Mouse (Mus musculus): ENCODE results near the gene 1110032A03Rik. TPM values are rescaled to one million over a fixed set of nuclear protein-coding genes. Genes with fewer than 3 reads are reported as not detected.

The 1110032A03Rik gene
- total RNA-seq, 2 experiments from 2014 or later, result 34.7 to 38.3 TPM

DNA sequence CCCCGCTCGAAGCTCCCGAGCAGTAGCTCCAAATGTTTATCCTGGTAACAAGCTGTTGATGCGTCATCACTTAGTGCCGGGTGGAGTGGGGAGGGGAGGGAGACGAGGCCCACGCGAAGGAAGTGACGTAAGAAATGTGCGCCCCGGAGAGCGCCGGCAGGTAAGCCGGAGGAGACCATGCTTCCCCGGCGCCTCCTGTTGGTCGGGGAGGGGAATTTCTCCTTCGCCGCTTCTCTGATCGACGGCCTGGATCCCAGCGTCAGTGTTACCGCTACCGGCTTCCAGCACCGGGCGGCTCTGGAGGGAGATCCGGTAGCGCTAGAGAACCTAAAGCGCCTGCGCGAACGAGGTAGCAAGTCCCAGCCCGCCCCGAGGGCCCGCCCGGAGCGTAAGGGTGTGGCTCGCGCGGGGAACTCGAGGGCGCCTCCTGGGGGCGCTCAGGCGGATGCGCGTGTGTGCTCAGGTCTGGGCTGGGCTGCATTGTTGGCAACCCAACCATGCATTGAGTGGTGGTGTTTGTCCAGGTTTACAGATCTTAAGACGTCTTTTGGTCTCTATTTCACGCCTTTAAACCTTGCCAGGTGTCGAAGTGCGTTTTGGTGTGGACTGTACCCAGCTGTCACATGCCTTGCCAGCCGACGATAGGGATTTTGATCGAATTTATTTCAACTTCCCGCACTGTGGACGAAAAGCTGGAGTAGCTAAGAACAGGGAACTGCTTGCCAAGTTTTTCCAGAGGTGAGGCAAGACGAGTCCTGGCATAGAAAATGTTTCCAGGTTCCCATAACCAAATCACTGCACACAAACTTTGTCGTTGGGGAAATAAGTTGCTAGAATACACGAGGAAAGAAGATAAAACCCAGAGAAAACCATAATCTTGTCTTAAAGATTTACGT is 7.0 kb downstream of the 1110032A03Rik start, which contains the start of gene Fdxacb1:
Fdxacb1 (plus strand) TSS at position 130 of the 896 bp plus-strand sequence.
- peak; percentile 98 to 99 for DNase-seq (ENCODE audit: extremely low spot score in 1 of 2, low spot score in 2 of 2)
- intact Hi-C loops (cut with DNase I), result loop anchor here (1.0 to 5.0 kb wide), 5 partner anchors 41 to 151 kb away; partner anchors contain the start of genes Dlat, Nkapd1 and Pih1d2
- Histone ChIP-seq H3K27ac (peak within 1 kb of the TSS; percentile 97), H3K4me3 (peak within 1 kb of the TSS; percentile 83)
- peak; percentile 92 for TF ChIP-seq CTCF (IDR thresholded peaks at IDR 0.05)

DNA sequence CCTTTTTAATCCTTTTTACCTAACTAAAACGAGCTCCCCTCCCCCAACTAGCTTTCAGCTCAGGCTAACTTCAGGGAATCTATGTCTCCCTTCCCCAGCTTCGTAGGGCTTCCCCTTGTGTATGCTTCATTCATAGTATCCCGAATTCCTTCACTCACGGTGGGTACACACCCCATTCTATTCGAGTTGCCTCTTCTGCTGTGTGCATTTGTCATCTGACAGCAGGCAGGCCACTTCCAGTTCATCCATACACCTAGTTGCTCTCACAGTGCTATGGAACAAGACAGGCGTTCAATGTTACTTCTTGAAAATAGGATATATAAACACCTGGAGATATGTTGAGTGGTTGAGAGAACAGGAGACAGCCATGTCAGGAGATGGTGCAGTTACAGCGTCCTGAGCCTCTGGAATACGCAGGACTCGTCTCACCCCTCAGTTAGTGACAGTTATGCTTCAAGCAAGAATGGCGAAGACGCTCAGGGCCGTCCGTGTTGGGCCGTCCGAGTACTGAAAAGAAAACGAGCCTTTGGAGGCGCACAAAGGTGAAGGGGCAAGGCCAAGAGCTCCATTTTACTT is 7.7 kb downstream of the 1110032A03Rik start:
- no peak for TF ChIP-seq CTCF (IDR thresholded peaks at IDR 0.05)
- no peak for DNase-seq (ENCODE audit: extremely low spot score in 1 of 2, low spot score in 2 of 2)
- intact Hi-C loops (cut with DNase I), result loop anchor here (1.0 to 5.0 kb wide), 6 partner anchors 15 to 150 kb away; partner anchors contain the start of genes Dlat, Hspb2, Nkapd1 and Pih1d2
- Histone ChIP-seq H3K27ac (peak overlapping the region; percentile 97), H3K4me3 (peak overlapping the region; percentile 83)

DNA sequence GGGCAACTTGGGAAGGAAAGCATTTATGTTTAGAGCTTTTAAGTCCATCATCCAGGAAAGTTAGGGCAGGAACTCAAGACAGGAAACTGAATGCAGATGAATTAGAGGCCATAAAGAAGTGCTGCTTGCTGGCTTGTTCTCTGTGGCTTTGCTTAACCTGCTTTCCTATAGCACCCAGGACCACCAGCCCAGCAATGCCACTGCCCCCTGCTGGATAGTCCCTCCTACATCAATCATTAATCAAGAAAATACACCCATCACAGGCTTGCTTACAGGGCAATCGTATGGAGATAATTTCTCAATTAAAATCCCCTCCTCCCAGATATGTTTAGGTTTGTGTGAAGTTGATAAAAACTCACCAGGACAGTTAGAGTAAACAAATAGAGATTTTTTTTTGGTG is 12.0 kb downstream of the 1110032A03Rik start:
- Histone ChIP-seq H3K27ac (no peak overlapping the region), H3K4me3 (no peak overlapping the region)
- intact Hi-C loops (cut with DNase I), result no loop called here
- peak; percentile 53 for TF ChIP-seq CTCF (IDR thresholded peaks at IDR 0.05)
- no peak for DNase-seq (ENCODE audit: extremely low spot score in 1 of 2, low spot score in 2 of 2)

DNA sequence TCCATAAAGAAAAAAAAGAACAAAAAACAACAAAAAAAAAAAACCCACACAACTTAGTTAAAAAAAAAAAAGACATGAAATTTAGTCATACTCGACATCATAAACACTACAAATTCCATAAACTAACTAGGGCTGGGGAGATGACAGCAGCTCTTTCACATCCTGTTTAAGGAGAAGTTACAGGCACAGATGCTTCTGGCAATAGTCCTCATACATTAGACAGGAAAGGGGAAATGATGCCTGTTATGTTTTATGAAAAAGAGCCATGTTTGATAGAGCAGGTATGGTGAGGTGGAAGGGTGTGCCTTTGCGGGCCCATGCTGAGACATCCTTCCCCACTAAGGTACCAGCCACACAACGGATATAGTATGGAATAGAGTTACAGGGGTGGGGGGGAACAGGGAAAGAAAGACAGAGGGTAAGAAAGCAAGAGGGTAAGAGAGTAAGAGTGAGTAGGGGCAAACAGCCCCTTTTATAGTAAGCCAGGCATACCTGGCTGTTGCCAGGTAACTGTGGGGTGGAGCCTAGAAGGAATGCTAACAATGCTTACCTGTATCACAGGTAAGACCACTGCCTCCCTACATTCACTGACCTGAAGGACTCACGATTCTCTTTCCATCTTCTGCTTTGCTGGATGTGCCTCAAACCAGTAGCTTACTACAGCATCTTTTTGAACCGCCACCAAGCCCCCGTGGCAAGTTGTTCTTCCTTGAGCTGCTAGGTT is 13.6 kb downstream of the 1110032A03Rik start:
- DNase-seq (ENCODE audit: extremely low spot score in 1 of 2, low spot score in 2 of 2), result no peak
- H3K27ac ChIP-seq, result no peak overlapping the region
- no peak overlapping the region for H3K4me3 ChIP-seq
- no peak for TF ChIP-seq CTCF (IDR thresholded peaks at IDR 0.05)
- intact Hi-C loops (cut with DNase I), result no loop called here

DNA sequence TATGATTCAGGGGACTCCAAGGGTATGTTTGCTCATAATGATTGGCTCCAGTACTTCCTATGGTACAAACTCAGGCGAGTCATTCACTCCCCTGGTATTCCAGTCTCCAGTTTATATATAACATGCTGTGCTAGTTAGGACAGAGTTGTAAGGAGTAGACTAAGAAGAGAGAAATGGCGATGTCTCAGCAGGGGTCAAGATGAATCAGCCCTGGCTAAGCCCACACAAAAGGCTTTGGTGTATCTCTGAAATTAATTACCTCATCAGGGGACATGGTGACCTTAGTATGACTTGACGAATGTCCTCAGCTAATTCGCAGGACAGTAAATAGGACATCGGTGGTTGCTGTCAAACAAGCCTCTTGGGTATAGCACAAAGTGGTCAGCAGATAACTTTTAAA is 18.6 kb downstream of the 1110032A03Rik start:
- intact Hi-C loops (cut with DNase I), result no loop called here
- no peak for DNase-seq (ENCODE audit: extremely low spot score in 1 of 2, low spot score in 2 of 2)
- TF ChIP-seq CTCF (IDR thresholded peaks at IDR 0.05), result no peak
- Histone ChIP-seq H3K4me3 (no peak overlapping the region), H3K27ac (no peak overlapping the region)

DNA sequence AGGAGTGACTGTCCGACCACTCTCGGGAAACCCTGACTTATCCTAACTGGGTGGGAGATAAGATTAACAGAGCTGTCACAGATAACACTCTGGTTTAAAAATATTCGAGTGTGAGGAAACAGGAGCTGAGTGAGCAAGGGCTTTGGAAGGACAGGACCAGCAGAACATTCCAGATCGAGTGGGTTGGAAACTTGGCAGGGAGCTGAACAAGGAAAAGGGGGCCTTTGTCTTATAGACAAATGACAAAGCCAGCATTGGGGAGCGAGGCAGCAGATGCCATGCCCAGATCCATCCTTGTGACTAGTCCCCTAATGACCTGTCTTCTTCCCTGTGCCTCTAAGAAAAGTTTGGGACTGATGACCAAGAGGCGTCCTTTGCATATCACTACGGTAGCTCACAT is 21.4 kb downstream of the 1110032A03Rik start:
- Histone ChIP-seq H3K4me3 (peak overlapping the region; percentile 45), H3K27ac (peak overlapping the region; percentile 80)
- no peak for DNase-seq (ENCODE audit: extremely low spot score in 1 of 2, low spot score in 2 of 2)
- TF ChIP-seq CTCF (IDR thresholded peaks at IDR 0.05), result no peak
- intact Hi-C loops (cut with DNase I), result loop anchor here (2.0 kb wide), 1 partner anchor 13 kb away; no protein-coding TSS in a partner anchor

DNA sequence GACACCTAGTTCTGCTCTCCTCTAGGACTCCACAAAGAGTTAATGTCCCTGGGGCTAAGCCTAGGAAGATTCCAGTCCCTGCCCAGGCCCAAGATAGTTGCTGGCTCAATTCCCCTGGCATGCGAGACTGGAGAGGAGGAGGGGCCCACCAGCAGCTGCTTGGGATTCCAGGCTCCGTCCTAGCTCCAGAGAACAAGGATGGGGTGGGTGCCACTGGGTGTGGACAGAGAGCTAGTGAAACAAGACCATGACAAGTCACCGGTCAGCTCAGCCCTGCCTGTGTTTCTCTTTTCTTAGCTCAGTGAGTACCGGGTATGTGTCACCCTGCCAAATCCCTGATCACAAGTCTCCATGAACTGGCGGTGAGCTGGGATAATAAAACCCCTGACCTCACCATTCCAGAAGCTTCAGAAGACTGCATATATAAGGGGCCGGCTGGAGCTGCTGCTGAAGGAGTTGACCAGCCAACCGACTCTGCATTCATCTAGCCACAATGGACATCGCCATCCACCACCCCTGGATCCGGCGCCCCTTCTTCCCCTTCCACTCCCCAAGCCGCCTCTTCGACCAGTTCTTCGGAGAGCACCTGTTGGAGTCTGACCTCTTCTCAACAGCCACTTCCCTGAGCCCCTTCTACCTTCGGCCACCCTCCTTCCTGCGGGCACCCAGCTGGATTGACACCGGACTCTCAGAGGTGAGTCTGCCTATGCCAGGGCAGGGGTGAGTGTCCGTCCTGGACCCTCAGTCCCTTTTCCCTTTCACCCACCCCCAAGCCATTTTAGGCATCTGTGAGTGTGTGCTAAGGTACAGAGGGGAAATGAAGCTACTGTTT is 22.3 kb downstream of the 1110032A03Rik start:
- peak overlapping the region; percentile 45 for H3K4me3 ChIP-seq
- no peak for TF ChIP-seq CTCF (IDR thresholded peaks at IDR 0.05)
- peak; percentile 56 to 69 for DNase-seq (ENCODE audit: extremely low spot score in 1 of 2, low spot score in 2 of 2)
- peak overlapping the region; percentile 80 for H3K27ac ChIP-seq
- intact Hi-C loops (cut with DNase I), result loop anchor here (2.0 kb wide), 1 partner anchor 14 kb away; no protein-coding TSS in a partner anchor

DNA sequence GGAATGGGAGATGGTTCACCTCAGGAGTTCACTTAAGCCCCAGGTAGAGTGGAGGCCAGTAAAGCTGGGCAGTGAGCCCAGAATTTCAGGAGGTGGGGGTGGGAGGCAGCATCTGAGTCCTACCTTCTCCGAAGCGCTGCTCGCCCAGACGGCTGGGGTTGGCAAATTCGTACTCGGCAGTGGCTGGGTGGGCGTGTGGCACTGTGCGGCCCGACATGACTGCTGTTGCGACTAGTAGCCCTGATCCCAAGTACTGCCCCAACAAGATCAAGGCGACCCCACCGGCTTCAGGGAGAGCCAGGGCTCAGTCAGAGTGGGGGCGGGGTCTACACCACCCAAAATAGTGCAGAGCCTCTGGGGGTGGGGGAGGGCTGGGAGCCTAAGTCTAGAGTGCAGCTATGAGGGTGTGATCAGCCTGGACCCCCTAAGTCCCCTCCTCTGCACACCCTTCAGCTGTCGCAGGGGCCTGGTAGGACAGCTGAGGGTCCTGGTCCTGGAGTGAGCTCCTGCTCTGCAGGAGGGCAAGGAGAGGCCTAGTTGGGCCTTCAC is 23.2 kb downstream of the 1110032A03Rik start, which contains the start of gene Hspb2:
Hspb2 (minus strand) TSS at position 301 of the 549 bp plus-strand sequence.
- no peak for DNase-seq (ENCODE audit: extremely low spot score in 1 of 2, low spot score in 2 of 2)
- no peak for TF ChIP-seq CTCF (IDR thresholded peaks at IDR 0.05)
- peak within 1 kb of the TSS; percentile 45 for H3K4me3 ChIP-seq
- intact Hi-C loops (cut with DNase I), result loop anchor here (2.0 kb wide), 1 partner anchor 15 kb away; no protein-coding TSS in a partner anchor
- peak within 1 kb of the TSS; percentile 80 for H3K27ac ChIP-seq

DNA sequence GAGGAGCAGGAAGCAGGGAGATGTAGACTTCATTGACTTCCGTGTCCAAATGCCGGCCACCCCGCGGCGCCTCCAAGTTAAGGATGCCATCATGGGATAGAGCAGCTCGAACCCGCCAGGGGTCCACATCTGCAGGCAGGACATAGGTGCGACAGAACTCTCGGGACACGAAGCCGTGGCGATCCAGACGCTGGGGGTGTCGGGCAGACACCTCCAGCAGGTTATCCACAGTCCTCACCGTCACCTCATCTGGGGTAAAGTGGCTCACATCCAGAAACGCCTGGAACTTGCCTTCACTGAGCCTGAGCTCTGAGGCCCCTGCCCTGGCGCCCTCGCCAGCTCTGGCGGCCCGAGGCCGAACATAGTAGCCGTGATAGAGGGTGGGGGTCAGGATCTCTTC is 24.0 kb downstream of the 1110032A03Rik start, which contains the start of gene Cryab:
Cryab (plus strand) TSS at position 3 of the 400 bp plus-strand sequence.
- H3K27ac ChIP-seq, result peak within 1 kb of the TSS; percentile 80
- intact Hi-C loops (cut with DNase I), result no loop called here
- no peak for TF ChIP-seq CTCF (IDR thresholded peaks at IDR 0.05)
- 0 out of 2 replicates have a peak within 1 kb of the TSS, but pooled peaks have one; percentile 45 for H3K4me3 ChIP-seq
- no peak for DNase-seq (ENCODE audit: extremely low spot score in 1 of 2, low spot score in 2 of 2)

DNA sequence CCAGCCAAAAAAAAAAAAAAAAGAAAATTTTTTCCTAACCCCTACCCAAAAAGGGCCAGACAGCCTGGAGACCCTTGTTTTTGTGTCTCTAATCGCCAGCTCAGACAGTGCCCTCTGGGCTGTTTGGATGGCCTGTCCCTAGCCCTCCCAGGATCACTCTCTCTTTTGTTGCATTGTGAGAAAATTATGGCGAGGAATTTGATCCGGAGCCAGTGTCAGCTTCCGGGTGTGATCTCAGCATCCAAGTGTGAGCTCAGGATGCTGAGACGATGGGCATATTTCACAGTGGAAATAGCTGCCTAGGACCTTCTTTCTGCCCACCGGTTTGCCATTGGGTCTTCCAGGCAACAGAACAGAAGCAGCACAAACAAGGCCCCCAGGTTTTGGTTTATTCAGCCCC is 24.6 kb downstream of the 1110032A03Rik start:
- intact Hi-C loops (cut with DNase I), result no loop called here

More for the DNA sequence above, 24.6 kb downstream of the 1110032A03Rik start:
- no peak overlapping the region for H3K4me3 ChIP-seq
- no peak overlapping the region for H3K27ac ChIP-seq
- TF ChIP-seq CTCF (IDR thresholded peaks at IDR 0.05), result no peak
- DNase-seq (ENCODE audit: extremely low spot score in 1 of 2, low spot score in 2 of 2), result no peak
